Mouse (Mus musculus): ENCODE measurements around the gene Tmem120b. TPM values are rescaled to one million over a fixed set of nuclear protein-coding genes. Genes with fewer than 3 reads are reported as not detected.

The Tmem120b gene
- polyA plus RNA-seq, 1 experiment, result 3.9 TPM

DNA sequence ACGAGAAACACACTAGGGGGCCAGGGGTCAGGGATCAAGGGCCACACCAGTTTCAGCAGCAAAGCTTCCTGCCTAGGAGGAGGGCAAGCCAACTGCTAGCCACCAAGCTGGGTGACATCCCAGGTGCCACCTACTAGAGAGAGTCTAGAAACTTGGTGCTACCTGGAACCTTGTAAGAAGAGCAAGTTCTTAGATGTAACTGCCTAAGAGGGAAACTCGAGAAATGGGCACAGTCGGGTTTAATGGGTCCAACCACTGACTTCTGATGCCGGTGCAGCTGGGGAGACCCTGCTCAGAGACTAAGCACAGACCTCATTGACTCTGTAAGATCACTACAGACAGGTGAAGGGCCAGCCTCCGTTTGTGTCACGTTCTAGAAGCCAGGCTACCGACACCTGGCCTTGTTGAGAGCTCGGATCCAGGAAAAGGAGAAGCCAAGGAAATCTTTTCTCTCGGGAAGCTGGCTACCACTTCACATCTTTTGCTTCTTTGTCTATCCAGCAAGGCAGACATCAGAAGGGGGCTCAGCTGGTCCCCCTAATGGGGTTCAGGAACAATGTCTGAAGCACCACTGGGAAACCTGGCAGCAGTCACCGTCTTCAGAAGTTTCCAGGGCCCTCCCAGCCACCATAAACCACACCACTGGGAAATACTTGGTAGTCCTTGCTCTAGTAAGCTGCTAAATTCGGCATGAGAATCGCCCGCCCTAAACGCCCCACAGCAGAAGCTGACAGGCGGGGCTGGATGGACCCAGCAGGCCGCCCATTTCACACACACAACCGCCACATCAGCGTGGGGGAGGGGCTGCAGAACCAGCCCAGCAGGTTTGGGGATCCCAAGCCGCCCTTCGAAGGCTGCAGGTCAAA is 69.1 kb downstream of the Tmem120b start:
- WGBS, result 1% methylated on average over 20 of the region's 20 CpGs
- peak; percentile 88 for DNase-seq (ENCODE audit: low read depth, low spot score)

GRCm38 (mm10) chr5:123137910-123138229 is 69.7 kb downstream of the Tmem120b start:
- no peak for DNase-seq (ENCODE audit: low read depth, low spot score)
- 2% methylated on average over 6 of the region's 6 CpGs for WGBS

DNA sequence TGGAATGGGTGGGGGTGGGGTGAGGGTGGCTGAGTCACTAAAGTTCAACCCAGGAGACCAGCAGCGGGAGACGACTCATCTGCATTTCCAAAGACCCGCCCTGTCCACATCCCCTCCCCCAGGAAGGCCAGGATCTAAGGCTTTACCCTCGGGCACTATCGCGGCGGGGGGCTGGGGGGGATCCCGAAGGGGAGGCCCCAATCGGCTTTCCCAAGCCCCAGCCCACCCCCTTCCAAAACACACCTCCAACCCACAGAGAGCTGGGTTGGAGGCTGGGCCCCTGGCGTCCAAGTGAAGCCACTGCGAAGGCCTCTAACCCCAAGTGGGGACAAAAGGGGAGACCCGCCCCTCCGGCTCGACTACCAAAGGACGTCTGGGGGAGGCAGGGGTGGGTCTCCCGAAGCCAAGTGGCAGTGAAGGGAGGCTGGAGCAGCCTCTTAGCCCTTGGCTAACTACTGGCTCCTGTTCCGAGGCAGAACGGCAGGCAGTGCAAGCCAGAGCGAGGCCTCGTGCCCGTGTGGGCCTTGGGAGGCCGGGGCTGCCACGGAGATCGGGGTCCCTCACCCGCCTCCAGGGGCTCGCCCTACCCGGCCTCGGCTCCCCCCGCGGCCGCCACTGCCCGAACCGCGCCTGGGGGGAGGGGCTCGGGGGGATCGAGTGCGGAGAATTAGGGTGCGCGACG is 70.2 kb downstream of the Tmem120b start:
- under 1% methylated on average over 40 of the region's 40 CpGs for WGBS
- DNase-seq (ENCODE audit: low read depth, low spot score), result no peak

GRCm38 (mm10) chr5:123138953-123139721 is 70.9 kb downstream of the Tmem120b start:
- under 1% methylated on average over 39 of the region's 39 CpGs for WGBS
- DNase-seq (ENCODE audit: low read depth, low spot score), result no peak

DNA sequence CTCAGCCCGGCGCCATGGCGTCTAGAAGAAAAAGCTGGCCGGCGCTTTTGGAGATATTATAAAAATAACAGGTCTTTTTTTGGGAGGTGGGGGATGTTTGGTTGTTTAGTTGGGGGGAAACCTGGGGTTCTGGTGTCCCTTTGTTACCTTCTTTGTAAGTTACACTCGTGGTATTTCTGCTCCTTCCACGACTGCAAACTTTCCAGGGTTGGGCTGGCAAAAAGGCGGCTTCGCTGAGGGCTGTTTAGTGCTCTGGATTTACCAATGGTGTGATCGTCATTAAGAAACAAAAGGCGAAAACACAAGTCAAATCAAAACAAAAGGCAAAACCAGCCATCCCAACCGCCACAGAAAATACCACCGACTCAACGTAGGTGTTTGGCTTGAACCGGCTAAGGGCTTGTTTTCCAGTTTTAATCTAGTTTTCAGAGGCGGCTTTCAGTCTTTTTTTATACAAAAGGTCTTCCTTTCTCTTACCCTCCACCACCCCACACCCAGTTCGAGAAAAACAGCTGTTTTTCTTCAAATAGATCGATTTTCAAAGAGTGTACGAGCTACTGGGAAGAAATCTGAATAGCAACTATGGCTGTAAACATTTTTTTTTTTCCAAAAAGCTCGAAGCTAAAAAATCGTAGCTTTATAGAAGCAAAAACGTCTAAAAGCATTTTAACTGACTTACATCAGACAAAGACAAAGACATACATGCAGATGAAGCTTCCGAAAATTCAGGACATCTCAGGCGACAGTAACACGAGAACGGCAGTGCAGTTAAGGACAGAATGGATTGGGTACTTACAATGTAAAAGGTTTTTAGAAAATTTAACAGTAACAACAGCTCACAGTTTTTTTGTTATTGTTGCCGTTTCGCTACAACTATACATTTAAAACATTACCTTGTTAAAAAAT is 71.8 kb downstream of the Tmem120b start:
- 2% methylated on average over 28 of the region's 28 CpGs for WGBS
- DNase-seq (ENCODE audit: low read depth, low spot score), result no peak

DNA sequence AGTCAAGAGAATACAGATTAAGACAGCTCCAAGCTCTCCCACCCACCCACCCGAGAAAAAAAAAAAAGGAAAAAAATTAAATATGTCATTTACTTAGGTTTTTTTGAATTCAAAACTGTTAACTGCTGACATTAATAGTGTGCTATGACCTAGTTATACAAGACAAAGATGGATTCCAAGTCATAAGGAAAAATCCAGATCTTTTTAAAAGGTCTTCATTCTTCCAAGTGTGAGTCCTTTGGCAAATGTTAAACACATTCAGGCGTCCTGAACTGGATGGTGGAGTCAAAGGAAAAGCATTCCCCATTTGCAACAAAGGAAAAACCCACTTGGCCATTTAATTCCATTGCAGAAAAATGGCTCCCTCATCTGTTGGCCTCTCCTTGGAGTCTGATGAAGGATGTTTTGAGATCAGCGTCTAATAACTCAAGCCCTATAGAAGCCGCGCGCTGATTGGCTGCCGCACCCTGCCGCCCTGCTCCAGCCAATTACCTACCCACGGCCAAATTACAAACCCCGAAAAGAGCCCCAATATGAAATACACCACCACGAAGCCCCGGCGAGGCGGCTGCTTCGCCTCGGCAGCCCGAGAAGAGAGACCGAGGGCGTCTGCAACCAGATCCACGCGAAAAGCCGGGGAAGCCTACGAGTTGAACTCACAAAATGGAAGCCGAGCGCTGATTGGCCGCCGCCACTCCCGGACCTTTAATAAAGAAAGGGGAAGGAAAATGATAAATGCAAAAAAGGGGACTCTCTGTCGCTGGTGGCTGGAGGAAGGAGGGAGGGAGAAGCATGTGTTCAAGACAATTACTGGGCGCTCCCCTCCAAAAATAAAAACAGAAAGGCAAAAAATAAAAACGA is 72.7 kb downstream of the Tmem120b start:
- WGBS, result under 1% methylated on average over 31 of the region's 31 CpGs
- DNase-seq (ENCODE audit: low read depth, low spot score), result peak; percentile 88

DNA sequence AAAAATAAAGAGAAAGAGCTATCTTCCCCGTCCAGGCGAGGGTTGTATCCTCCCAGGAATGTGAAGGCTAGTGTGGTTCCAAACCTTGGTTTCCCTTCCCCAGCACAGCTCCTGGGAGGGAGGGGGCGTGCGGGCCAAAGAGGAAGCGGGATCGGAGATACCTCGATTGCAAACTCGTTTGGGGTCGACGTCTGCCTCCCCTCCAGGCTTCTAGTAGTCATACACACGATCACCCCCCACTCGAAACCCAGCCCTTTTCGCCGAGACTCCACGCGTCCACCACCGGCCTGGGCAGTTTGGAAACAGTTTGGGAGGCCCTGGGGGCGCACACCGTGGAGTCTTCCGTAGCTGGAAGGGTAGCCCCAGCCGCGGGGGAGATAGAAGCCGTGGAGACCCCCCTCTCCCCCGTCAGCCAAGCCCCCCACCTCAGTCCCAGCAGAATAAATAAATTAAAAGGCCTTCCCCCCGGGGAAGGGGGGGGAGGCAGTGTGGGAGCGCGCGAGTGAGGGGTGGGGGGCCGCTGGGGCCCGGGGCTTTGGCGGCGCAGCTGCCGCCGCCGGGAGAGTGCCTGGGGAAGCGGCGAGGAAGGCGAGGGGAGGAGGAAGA is 73.4 kb downstream of the Tmem120b start:
- 1% methylated on average over 38 of the region's 38 CpGs for WGBS
- DNase-seq (ENCODE audit: low read depth, low spot score), result no peak

DNA sequence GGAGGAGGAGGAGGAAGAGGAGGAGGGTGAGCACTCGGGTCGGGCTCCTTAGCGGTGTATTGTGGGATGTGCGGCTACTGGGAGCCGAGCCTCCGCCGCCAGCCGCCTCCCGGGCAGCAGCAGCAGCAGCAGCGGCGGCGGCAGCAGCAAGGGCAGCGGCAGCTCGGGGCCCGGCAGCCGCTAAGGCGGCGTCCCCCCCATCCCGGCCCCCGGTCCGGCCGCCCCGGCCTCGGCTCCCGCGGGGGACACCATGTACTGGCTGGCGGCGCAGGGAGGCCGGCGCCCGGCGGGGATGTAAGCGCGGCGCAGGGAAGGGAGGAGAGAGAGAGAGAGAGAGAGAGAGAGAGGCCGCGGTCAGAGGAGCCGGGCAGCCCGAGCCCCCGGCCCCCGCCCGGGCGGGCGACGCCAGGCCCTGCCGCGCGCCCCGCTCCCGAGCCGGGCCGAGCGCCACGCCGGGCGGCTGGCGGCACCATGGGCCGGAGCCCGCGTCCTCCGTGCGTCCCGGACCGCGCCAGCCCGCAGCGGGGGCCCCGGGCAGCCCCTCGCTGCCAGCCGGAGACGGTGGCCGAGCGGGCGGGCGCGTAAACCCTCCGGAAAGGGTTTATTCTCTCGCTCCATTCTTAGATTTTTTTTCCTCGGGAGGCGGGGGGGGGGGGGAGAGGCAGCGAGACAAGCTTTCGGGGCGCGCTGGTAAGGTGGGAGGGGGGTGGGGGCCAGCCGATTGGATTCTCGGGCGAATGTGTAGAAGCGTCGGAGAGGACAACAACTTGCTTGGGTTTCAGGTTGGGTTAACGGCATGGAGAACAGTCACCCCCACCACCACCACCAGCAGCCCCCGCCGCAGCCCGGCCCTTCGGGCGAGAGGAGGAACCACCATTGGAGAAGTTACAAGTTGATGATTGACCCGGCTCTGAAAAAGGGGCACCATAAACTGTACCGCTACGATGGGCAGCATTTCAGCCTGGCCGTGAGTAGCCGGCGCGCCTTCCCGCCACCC is 74.2 kb downstream of the Tmem120b start, which contains the start of gene Setd1b:
Setd1b (plus strand) TSS at position 33 of the 997 bp plus-strand sequence.
- under 1% methylated on average over 101 of the region's 103 CpGs for WGBS
- no peak for DNase-seq (ENCODE audit: low read depth, low spot score)

- no peak for DNase-seq (ENCODE audit: low read depth, low spot score)
These were observed 75.2 kb downstream of the Tmem120b start for GRCm38 (mm10) chr5:123143251-123143970.

GRCm38 (mm10) chr5:123143971-123144745 is 75.9 kb downstream of the Tmem120b start:
- WGBS, result 2% methylated on average over 17 of the region's 17 CpGs
- DNase-seq (ENCODE audit: low read depth, low spot score), result no peak

More at GRCm38 (mm10) chr5:123143251-123143970, 75.2 kb downstream of the Tmem120b start:
- WGBS, result 2% methylated on average over 24 of the region's 24 CpGs

- no peak for DNase-seq (ENCODE audit: low read depth, low spot score)
- 36% methylated on average over 20 of the region's 20 CpGs for WGBS
These were observed 76.8 kb downstream of the Tmem120b start for GRCm38 (mm10) chr5:123144746-123145590.

GRCm38 (mm10) chr5:123146357-123146756 is 78.1 kb downstream of the Tmem120b start:
- 92% methylated on average over 11 of the region's 11 CpGs for WGBS
- no peak for DNase-seq (ENCODE audit: low read depth, low spot score)

- 88% methylated on average over 17 of the region's 17 CpGs for WGBS
These were observed 79.4 kb downstream of the Tmem120b start for GRCm38 (mm10) chr5:123147569-123147968.

GRCm38 (mm10) chr5:123148073-123148722 is 80.0 kb downstream of the Tmem120b start:
- 88% methylated on average over 25 of the region's 25 CpGs for WGBS

More at GRCm38 (mm10) chr5:123147569-123147968, 79.4 kb downstream of the Tmem120b start:
- no peak for DNase-seq (ENCODE audit: low read depth, low spot score)

More at GRCm38 (mm10) chr5:123148073-123148722, 80.0 kb downstream of the Tmem120b start:
- DNase-seq (ENCODE audit: low read depth, low spot score), result no peak
